Mouse (Mus musculus): ENCODE measurements at regions not wholly inside any gene's neighbourhood (a gene's known extent, or its start where the extent isn't known, plus 50 kb on each side); places are given as distances from the start of the nearest gene placed in this dataset.

GRCm38 (mm10) chr7:70618270-70618669 is 251.7 kb upstream of the Nr2f2 start:
- DNase-seq = no peak
- Histone ChIP-seq H3K27ac (no peak overlapping the region), H3K4me3 (no peak overlapping the region)
- intact Hi-C loops (cut with DNase I) = no loop called here
- no peak for TF ChIP-seq CTCF (IDR thresholded peaks at IDR 0.05)

- Histone ChIP-seq H3K27ac (no peak overlapping the region), H3K4me3 (no peak overlapping the region)
- DNase-seq = no peak
- intact Hi-C loops (cut with DNase I) = no loop called here
- TF ChIP-seq CTCF (IDR thresholded peaks at IDR 0.05) = no peak
Measured at GRCm38 (mm10) chr7:70606511-70606910, 240.0 kb upstream of the Nr2f2 start.

- Histone ChIP-seq H3K27ac (peak overlapping the region; percentile 38), H3K4me3 (no peak overlapping the region)
- TF ChIP-seq CTCF (IDR thresholded peaks at IDR 0.05) = no peak
- DNase-seq = peak; percentile 35
- intact Hi-C loops (cut with DNase I) = no loop called here
Measured at GRCm38 (mm10) chr7:70604471-70605174, 238.1 kb upstream of the Nr2f2 start.

GRCm38 (mm10) chr7:70593027-70593426 is 226.5 kb upstream of the Nr2f2 start:
- no peak for TF ChIP-seq CTCF (IDR thresholded peaks at IDR 0.05)
- DNase-seq = no peak
- intact Hi-C loops (cut with DNase I) = no loop called here
- H3K27ac ChIP-seq = no peak overlapping the region
- no peak overlapping the region for H3K4me3 ChIP-seq

GRCm38 (mm10) chr7:70591361-70592256 is 225.1 kb upstream of the Nr2f2 start:
- H3K4me3 ChIP-seq = no peak overlapping the region
- peak overlapping the region; percentile 38 for H3K27ac ChIP-seq
- no peak for TF ChIP-seq CTCF (IDR thresholded peaks at IDR 0.05)
- intact Hi-C loops (cut with DNase I) = no loop called here
- no peak for DNase-seq

- DNase-seq = no peak
- no peak for TF ChIP-seq CTCF (IDR thresholded peaks at IDR 0.05)
- H3K4me3 ChIP-seq = no peak overlapping the region
- intact Hi-C loops (cut with DNase I) = no loop called here
- H3K27ac ChIP-seq = peak overlapping the region; percentile 35; the same call in 1 of the 2 replicates
Measured at GRCm38 (mm10) chr7:70589713-70590112, 223.2 kb upstream of the Nr2f2 start.

GRCm38 (mm10) chr7:70588061-70588460 is 221.5 kb upstream of the Nr2f2 start:
- 0 out of 2 replicates have a peak, but pooled peaks have one; percentile 1 for TF ChIP-seq CTCF (IDR thresholded peaks at IDR 0.05)
- no peak overlapping the region for H3K4me3 ChIP-seq
- H3K27ac ChIP-seq = no peak overlapping the region
- DNase-seq = no peak
- intact Hi-C loops (cut with DNase I) = no loop called here

GRCm38 (mm10) chr7:70584480-70584879 is 217.9 kb upstream of the Nr2f2 start:
- Histone ChIP-seq H3K4me3 (no peak overlapping the region), H3K27ac (no peak overlapping the region)
- no peak for DNase-seq
- intact Hi-C loops (cut with DNase I) = no loop called here
- TF ChIP-seq CTCF (IDR thresholded peaks at IDR 0.05) = no peak

- TF ChIP-seq CTCF (IDR thresholded peaks at IDR 0.05) = no peak
- intact Hi-C loops (cut with DNase I) = no loop called here
- no peak overlapping the region for H3K4me3 ChIP-seq
- DNase-seq = peak; percentile 14
- no peak overlapping the region for H3K27ac ChIP-seq
Measured at GRCm38 (mm10) chr7:70576112-70576910, 209.8 kb upstream of the Nr2f2 start.

- TF ChIP-seq CTCF (IDR thresholded peaks at IDR 0.05) = no peak
- intact Hi-C loops (cut with DNase I) = no loop called here
- Histone ChIP-seq H3K27ac (no peak overlapping the region), H3K4me3 (no peak overlapping the region)
- no peak for DNase-seq
Measured at GRCm38 (mm10) chr7:70575614-70576013, 209.1 kb upstream of the Nr2f2 start.

- no peak for DNase-seq
- no peak for TF ChIP-seq CTCF (IDR thresholded peaks at IDR 0.05)
- intact Hi-C loops (cut with DNase I) = no loop called here
- H3K4me3 ChIP-seq = no peak overlapping the region
- H3K27ac ChIP-seq = no peak overlapping the region
Measured at GRCm38 (mm10) chr7:70574194-70574593, 207.7 kb upstream of the Nr2f2 start.

GRCm38 (mm10) chr7:70565034-70565433 is 198.5 kb upstream of the Nr2f2 start:
- no peak for TF ChIP-seq CTCF (IDR thresholded peaks at IDR 0.05)
- H3K27ac ChIP-seq = no peak overlapping the region
- no peak overlapping the region for H3K4me3 ChIP-seq
- intact Hi-C loops (cut with DNase I) = no loop called here
- no peak for DNase-seq
